Comparison of ENCODE assay signal across 9 mouse cellular contexts in the genomic region with DNA sequence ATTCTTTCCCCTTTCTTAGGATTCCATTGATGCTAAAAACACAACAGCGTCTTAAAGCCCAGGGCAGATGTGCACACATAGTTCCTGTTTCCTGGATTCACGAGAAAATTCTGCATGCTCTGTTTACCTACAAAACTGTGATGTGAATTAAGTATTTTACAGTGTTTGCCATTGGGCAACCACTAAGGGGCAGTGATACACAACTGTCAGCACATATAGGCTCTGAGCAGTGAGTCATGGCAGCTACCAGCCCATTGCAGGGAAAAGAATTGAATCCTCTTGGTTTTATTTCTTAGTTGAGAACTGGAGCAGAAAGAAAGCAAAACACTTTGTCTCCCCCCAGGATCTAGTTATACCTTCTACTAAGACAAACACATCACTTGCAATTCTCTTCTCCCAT.
A peak's percentile ranks its signal among the peaks of the same experiment; 100 is the strongest.
DNase-seq lines count a peak whose midpoint lies in the region; ATAC-seq lines count a peak whose summit lies in the region.
"Had no signal": no experiment of that assay in that cellular context is flagged by ENCODE, and none has a peak within 500 bp of the region (broad histone marks: within the 10 kb centered on the region; RNA-seq: fewer than 3 reads in every experiment).

No protein-coding gene starts in this region.

- intact Hi-C loops in gastrocnemius, postnatal 14 days (cut with DNase I; ENCODE audit: low total_unique reads): no loop called here

- H3K36me3 ChIP-seq in forebrain, embryonic 12.5 days (replicated peaks): no peaks in the 10 kb centered on the region

- no peak overlapping the region for H3K4me3 ChIP-seq in forebrain, embryonic 12.5 days (replicated peaks)

- H3K9me3 ChIP-seq in forebrain, embryonic 12.5 days: no peaks in the 10 kb centered on the region

- 63% methylated on average over 2 of the region's 2 CpGs for WGBS in forebrain, embryonic 12.5 days

- H3K9ac ChIP-seq in forebrain, embryonic 12.5 days: no peak overlapping the region

- no peaks in the 10 kb centered on the region for H3K4me1 ChIP-seq in forebrain, embryonic 12.5 days

- 0 out of 2 replicates have a peak, but pooled peaks have one; percentile 55 for ATAC-seq in forebrain, embryonic 12.5 days (ENCODE audit: low FRiP score)
- ATAC-seq in megakaryocyte progenitor cell, adult 5-6 weeks (replicated peaks; ENCODE audit: poor library complexity): no peak

- no peak overlapping the region for H3K27ac ChIP-seq in forebrain, embryonic 12.5 days

- peak; percentile 11 to 18 for DNase-seq in right cerebral cortex, adult 2 months (ENCODE audit: low spot score in 2 of 2)
- DNase-seq in right cerebral cortex, postnatal 4 days: no peak
- peak; percentile 6 for DNase-seq in mesoderm, embryonic 11.5 days (ENCODE audit: low read depth, low spot score)
- no peak for DNase-seq in lung, postnatal 4 days
- DNase-seq in gastrocnemius, postnatal 14 days: no peak
- DNase-seq: kidney, postnatal 10 days; spleen, adult 18-20 months had no signal

- H3K4me2 ChIP-seq in forebrain, embryonic 12.5 days: no peak overlapping the region

- no peaks in the 10 kb centered on the region for H3K27me3 ChIP-seq in forebrain, embryonic 12.5 days

Comparison
In these comparisons a context has a peak if more than half of its experiments do, and no peak if none do; other contexts are left out.
1. DNase-seq: peak in right cerebral cortex, adult 2 months (2 of 2) and mesoderm, embryonic 11.5 days (single experiment); none in right cerebral cortex, postnatal 4 days (single experiment), lung, postnatal 4 days (0 of 2) and gastrocnemius, postnatal 14 days (single experiment).